Mouse (Mus musculus): ENCODE results near the gene Gm49325. TPM values are rescaled to one million over a fixed set of nuclear protein-coding genes. Genes with fewer than 3 reads are reported as not detected.

Gene Gm49325
- polyA plus RNA-seq, 1 experiment from 2014 or later: 8.6 TPM

GRCm38 (mm10) chr10:77591546-77591945 is 14.5 kb upstream of the Gm49325 start:
- no peak for ATAC-seq (replicated peaks)
- H3K4me1 ChIP-seq: no peaks in the 10 kb centered on the region
- H3K4me2 ChIP-seq (replicated peaks): no peak overlapping the region
- no peak overlapping the region for H3K27ac ChIP-seq (replicated peaks)
- no peaks in the 10 kb centered on the region for H3K9me3 ChIP-seq
- 53% methylated on average over 6 of the region's 6 CpGs for WGBS
- no peak overlapping the region for H3K9ac ChIP-seq (replicated peaks)
- peaks cover 54% of the 10 kb centered on the region for H3K36me3 ChIP-seq
- no peaks in the 10 kb centered on the region for H3K27me3 ChIP-seq
- no peak overlapping the region for H3K4me3 ChIP-seq

DNA sequence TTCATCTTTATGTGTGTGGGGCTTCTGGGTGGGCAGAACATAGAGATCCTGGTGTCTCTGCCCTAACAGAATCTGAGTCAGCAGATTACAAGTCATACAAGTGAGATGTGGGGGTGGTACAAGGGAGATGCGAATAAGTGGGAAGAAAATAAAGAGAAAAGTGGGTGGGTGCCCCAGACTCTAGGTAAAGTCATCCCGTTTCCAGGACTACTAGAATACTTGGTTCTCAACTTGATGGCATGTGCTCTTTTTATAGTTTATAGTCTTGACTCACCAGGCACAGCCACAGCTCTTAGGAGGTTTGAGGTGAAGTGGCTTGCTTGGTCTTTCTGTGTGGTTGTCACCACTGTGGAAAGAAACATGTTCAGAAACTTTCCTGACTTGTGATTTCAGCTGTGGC is 9.9 kb upstream of the Gm49325 start:
- H3K9ac ChIP-seq (replicated peaks): no peak overlapping the region
- no peak for ATAC-seq (replicated peaks)
- 97% methylated on average over 2 of the region's 2 CpGs for WGBS
- H3K36me3 ChIP-seq: peaks cover 61% of the 10 kb centered on the region
- H3K4me1 ChIP-seq: no peaks in the 10 kb centered on the region
- H3K27me3 ChIP-seq: no peaks in the 10 kb centered on the region
- no peaks in the 10 kb centered on the region for H3K9me3 ChIP-seq
- no peak overlapping the region for H3K27ac ChIP-seq (replicated peaks)
- H3K4me3 ChIP-seq: no peak overlapping the region
- no peak overlapping the region for H3K4me2 ChIP-seq (replicated peaks)

GRCm38 (mm10) chr10:77603021-77603420 is 3.0 kb upstream of the Gm49325 start:
- WGBS: 62% methylated on average over 4 of the region's 4 CpGs
- ATAC-seq (replicated peaks): no peak
- no peak overlapping the region for H3K27ac ChIP-seq (replicated peaks)
- H3K4me3 ChIP-seq: no peak overlapping the region
- H3K9me3 ChIP-seq: no peaks in the 10 kb centered on the region
- peaks cover 17% of the 10 kb centered on the region for H3K4me1 ChIP-seq
- H3K4me2 ChIP-seq (replicated peaks): no peak overlapping the region
- peaks cover 10% of the 10 kb centered on the region for H3K36me3 ChIP-seq
- H3K27me3 ChIP-seq: no peaks in the 10 kb centered on the region
- no peak overlapping the region for H3K9ac ChIP-seq (replicated peaks)

GRCm38 (mm10) chr10:77604111-77604510 is 1.9 kb upstream of the Gm49325 start:
- WGBS: 90% methylated on average over 6 of the region's 6 CpGs
- ATAC-seq (replicated peaks): no peak
- H3K27me3 ChIP-seq: no peaks in the 10 kb centered on the region
- H3K36me3 ChIP-seq: no peaks in the 10 kb centered on the region
- H3K4me1 ChIP-seq: peaks cover 22% of the 10 kb centered on the region
- H3K9ac ChIP-seq (replicated peaks): no peak overlapping the region
- H3K27ac ChIP-seq (replicated peaks): no peak overlapping the region
- H3K4me3 ChIP-seq: no peak overlapping the region
- no peaks in the 10 kb centered on the region for H3K9me3 ChIP-seq
- no peak overlapping the region for H3K4me2 ChIP-seq (replicated peaks)

DNA sequence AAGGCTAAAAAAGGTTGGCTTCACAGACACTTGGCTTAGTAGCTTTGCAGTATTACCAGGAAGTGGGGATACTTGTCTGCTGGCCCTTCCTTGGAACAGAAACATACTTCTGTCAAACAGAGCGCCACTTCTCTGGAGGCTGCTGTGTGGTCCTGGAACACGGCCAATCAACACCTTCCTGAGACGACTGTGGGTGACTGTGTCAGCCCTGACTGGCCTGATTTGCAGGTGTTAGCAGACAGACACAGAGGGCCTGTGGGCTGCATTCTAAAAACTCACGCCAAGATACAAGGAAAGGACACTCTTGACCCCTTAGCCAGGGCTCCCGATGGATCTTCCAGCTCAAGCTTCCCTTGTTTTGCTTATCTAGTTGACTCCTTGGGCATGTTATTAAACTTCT is 1.0 kb upstream of the Gm49325 start:
- 70% methylated on average over 5 of the region's 5 CpGs for WGBS
- H3K27me3 ChIP-seq: no peaks in the 10 kb centered on the region
- peaks cover 3% of the 10 kb centered on the region; the same call in 1 of the 2 replicates for H3K36me3 ChIP-seq
- no peak overlapping the region for H3K9ac ChIP-seq (replicated peaks)
- peaks cover 22% of the 10 kb centered on the region for H3K4me1 ChIP-seq
- no peak overlapping the region for H3K4me3 ChIP-seq
- H3K4me2 ChIP-seq (replicated peaks): no peak overlapping the region
- peak overlapping the region; percentile 95; the same call in 1 of the 2 replicates for H3K27ac ChIP-seq (replicated peaks)
- ATAC-seq (replicated peaks): no peak
- no peaks in the 10 kb centered on the region for H3K9me3 ChIP-seq

GRCm38 (mm10) chr10:77605368-77605767 is 629 bp upstream of the Gm49325 start:
- 38% methylated on average over 1 of the region's 1 CpGs for WGBS
- no peaks in the 10 kb centered on the region for H3K9me3 ChIP-seq
- peaks cover 24% of the 10 kb centered on the region for H3K4me1 ChIP-seq
- no peak overlapping the region for H3K9ac ChIP-seq (replicated peaks)
- ATAC-seq (replicated peaks): peak; percentile 17; the same call in 1 of the 2 replicates
- peaks cover 7% of the 10 kb centered on the region; the same call in 1 of the 2 replicates for H3K36me3 ChIP-seq
- H3K27me3 ChIP-seq: no peaks in the 10 kb centered on the region
- H3K4me3 ChIP-seq: peak overlapping the region; percentile 93
- peak overlapping the region; percentile 84 for H3K4me2 ChIP-seq (replicated peaks)
- peak overlapping the region; percentile 95 for H3K27ac ChIP-seq (replicated peaks)

DNA sequence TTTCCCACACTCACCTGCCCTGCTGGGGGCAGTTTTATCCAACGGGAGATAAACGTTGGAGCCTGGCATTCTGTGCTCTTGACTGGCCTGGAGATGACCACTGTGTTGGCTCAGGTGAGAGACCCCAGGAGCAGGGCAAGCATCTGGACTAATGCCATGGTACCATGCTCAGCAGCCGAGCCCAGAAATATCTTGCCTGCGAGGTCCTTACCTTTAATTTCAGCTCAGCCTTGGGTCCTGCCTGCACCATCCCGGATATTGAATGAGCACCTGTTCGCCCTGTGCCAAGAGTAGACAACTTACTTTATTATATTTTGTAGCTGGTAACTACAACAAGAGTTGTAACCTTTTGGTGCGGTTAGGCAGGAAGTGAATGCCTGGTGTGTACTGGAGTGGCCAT is 858 bp downstream of the Gm49325 start:
- Histone ChIP-seq H3K9me3 (no peaks in the 10 kb centered on the region), H3K9ac (replicated peaks) (peak overlapping the region; percentile 77), H3K27me3 (no peaks in the 10 kb centered on the region), H3K4me3 (peak overlapping the region; percentile 93), H3K36me3 (peaks cover 18% of the 10 kb centered on the region; the same call in 1 of the 2 replicates), H3K4me2 (replicated peaks) (peak overlapping the region; percentile 84), H3K27ac (replicated peaks) (peak overlapping the region; percentile 95), H3K4me1 (peaks cover 28% of the 10 kb centered on the region)
- WGBS: 41% methylated on average over 7 of the region's 7 CpGs
- ATAC-seq (replicated peaks): peak; percentile 36

DNA sequence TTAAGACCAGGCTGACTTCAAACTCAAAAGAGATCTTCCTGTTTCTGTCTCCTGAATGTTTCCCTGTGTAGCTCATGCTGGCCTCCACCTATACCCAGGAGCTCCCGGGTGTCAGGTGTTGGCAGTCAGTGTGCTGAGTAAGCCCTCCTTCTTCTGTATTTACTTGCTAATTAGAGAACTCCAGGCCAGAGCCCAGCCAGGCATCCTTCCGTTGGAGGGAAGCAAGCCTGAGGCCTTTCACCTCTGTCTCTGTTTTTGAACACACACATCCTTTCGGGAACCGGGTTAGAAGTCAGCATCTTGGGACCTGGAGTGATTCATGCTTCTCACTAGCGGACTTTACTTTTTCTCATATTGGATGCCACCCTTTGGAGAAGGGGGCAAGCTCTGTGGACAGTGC is 1.4 kb downstream of the Gm49325 start:
- Histone ChIP-seq H3K9ac (replicated peaks) (no peak overlapping the region), H3K27me3 (no peaks in the 10 kb centered on the region), H3K4me3 (peak overlapping the region; percentile 93; the same call in 1 of the 2 replicates), H3K36me3 (peaks cover 23% of the 10 kb centered on the region; the same call in 1 of the 2 replicates), H3K9me3 (no peaks in the 10 kb centered on the region), H3K4me2 (replicated peaks) (peak overlapping the region; percentile 84), H3K4me1 (peaks cover 28% of the 10 kb centered on the region), H3K27ac (replicated peaks) (no peak overlapping the region)
- no peak for ATAC-seq (replicated peaks)
- 71% methylated on average over 5 of the region's 5 CpGs for WGBS

DNA sequence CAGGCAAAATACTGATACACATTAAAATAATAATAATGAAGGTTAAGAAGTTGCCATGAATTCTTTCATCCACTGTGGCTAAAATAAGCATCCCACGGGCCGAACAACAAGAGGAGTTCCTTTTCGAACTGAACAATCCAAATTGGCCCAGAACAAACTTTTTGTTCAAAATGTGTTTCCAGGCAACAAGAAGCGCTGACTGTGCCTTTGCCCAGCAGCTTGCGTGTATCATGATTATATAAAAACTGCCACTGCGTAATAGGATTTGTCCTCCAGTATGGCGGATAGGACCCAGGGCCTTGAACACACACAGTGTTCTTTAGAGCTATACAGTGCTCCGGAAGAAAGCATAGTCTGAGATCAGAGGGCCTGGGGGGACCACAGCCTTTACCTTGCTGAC is 2.6 kb downstream of the Gm49325 start:
- Histone ChIP-seq H3K36me3 (peaks cover 32% of the 10 kb centered on the region), H3K9ac (replicated peaks) (no peak overlapping the region), H3K27me3 (no peaks in the 10 kb centered on the region), H3K9me3 (no peaks in the 10 kb centered on the region), H3K4me3 (no peak overlapping the region), H3K4me1 (peaks cover 28% of the 10 kb centered on the region), H3K27ac (replicated peaks) (no peak overlapping the region), H3K4me2 (replicated peaks) (no peak overlapping the region)
- WGBS: 93% methylated on average over 8 of the region's 8 CpGs
- no peak for ATAC-seq (replicated peaks)

DNA sequence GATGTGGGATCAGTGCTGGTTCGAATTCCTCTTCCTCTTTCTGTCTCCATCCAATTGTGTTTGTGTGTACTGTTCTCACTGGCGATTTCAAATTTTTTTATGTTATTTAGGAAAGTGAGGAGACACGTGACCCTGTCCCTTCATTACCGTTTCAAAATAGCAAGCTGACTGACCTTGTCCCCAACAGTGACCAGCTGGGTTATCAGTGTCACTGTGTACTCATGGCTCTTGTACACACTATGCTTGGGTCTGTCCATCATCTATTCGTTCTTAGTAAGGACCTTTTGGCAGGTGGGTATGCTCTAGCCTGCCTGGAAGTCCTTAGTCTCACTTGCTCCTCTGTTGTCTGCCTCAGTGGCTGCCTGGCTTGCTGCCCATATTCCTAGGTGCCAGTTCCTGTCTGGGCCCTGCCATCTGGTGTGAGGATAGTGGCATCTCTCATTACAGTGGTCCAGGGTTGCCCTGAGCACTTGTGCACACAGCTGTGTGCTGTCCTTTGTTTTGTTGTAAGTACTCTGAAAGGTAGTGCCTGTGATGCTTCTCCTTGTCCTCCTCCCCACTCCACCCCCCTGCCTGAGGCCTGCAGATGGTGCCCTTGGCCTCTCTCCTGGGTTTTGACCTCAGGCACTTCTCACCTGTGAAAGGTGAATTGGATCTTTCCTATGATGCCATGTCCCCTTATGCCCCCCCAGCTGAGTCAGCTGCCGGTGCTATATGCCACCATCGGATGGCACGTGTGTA is 4.4 kb downstream of the Gm49325 start:
- WGBS: 86% methylated on average over 8 of the region's 8 CpGs
- Histone ChIP-seq H3K27ac (replicated peaks) (no peak overlapping the region), H3K4me2 (replicated peaks) (no peak overlapping the region), H3K27me3 (no peaks in the 10 kb centered on the region), H3K36me3 (peaks cover 46% of the 10 kb centered on the region), H3K4me3 (no peak overlapping the region), H3K9me3 (no peaks in the 10 kb centered on the region), H3K4me1 (peaks cover 28% of the 10 kb centered on the region), H3K9ac (replicated peaks) (no peak overlapping the region)
- ATAC-seq (replicated peaks): no peak

DNA sequence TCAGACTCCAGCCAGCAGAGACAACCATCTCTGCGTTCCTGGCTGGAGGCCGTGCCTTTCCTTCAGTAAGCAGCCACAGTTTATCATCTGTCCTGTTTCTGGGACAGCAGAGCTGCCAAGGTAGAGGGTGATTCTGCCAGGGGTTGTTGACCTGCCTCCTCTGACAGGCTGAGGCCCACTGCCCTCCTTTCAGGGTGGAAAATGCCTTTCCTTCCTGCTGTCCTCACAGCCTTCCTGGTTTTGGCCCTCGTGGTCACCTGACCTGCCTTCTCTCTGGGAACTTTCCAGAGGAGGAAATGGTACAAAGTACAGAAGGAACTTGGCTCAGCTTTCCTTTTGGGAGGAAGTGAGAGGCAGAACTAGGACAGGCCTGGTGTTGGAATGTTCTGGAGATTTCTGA is 7.4 kb downstream of the Gm49325 start:
- no peak overlapping the region for H3K4me3 ChIP-seq
- no peak for ATAC-seq (replicated peaks)
- no peak overlapping the region for H3K9ac ChIP-seq (replicated peaks)
- no peaks in the 10 kb centered on the region for H3K27me3 ChIP-seq
- WGBS: 97% methylated on average over 3 of the region's 3 CpGs
- H3K36me3 ChIP-seq: peaks cover 75% of the 10 kb centered on the region
- peaks cover 9% of the 10 kb centered on the region; the same call in 1 of the 2 replicates for H3K4me1 ChIP-seq
- 0 out of 2 replicates have a peak overlapping the region, but pooled peaks have one; percentile 3 for H3K27ac ChIP-seq (replicated peaks)
- H3K4me2 ChIP-seq (replicated peaks): no peak overlapping the region
- H3K9me3 ChIP-seq: no peaks in the 10 kb centered on the region

DNA sequence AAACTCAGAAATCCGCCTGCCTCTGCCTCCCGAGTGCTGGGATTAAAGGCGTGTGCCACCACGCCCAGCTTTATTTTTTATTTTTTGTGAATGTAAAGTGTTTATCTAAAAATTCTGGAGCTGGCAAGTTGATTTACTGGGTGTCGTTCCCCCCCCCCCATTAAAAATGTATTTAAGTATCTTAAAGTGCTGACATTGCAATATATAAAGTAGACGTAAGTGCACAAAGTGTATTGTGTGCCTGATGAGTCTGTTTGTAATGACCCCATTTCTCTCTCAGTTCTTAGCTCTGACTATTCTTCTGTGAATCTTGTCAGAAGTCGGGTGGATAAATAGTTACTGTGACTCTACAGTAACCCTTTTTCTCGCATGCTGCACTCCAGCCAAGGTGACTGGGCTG is 9.7 kb downstream of the Gm49325 start:
- Histone ChIP-seq H3K9me3 (no peaks in the 10 kb centered on the region), H3K9ac (replicated peaks) (no peak overlapping the region), H3K27ac (replicated peaks) (no peak overlapping the region), H3K27me3 (no peaks in the 10 kb centered on the region), H3K4me1 (0 out of 2 replicates have a peak, but pooled peaks cover under 1% of the 10 kb centered on the region), H3K36me3 (peaks cover 66% of the 10 kb centered on the region), H3K4me3 (no peak overlapping the region), H3K4me2 (replicated peaks) (no peak overlapping the region)
- WGBS: 93% methylated on average over 8 of the region's 8 CpGs
- ATAC-seq (replicated peaks): no peak

DNA sequence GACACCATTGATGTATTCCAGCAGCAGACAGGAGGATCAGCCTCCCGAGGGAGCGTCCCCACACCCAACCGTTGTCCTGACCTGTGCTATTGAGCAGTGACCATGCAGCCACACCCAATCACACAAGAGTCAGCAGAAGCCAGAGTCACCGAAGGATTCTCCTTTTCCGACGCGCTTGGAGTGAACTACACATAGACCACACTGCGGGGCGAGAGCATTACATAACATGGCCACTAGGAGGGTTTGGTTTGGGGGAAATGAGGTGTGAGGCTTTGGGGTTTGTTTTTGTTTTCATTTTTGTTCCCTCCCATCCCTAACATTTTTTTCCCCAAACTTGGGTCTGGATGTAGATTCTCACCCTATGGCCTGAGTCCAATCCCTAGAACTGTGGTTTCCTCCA is 10.2 kb downstream of the Gm49325 start:
- peaks cover 61% of the 10 kb centered on the region for H3K36me3 ChIP-seq

More for the DNA sequence above, 10.2 kb downstream of the Gm49325 start:
- Histone ChIP-seq H3K27me3 (no peaks in the 10 kb centered on the region), H3K27ac (replicated peaks) (no peak overlapping the region), H3K4me1 (no peaks in the 10 kb centered on the region), H3K4me3 (no peak overlapping the region), H3K4me2 (replicated peaks) (no peak overlapping the region), H3K9ac (replicated peaks) (no peak overlapping the region), H3K9me3 (no peaks in the 10 kb centered on the region)
- WGBS: 90% methylated on average over 9 of the region's 9 CpGs
- ATAC-seq (replicated peaks): no peak

Measured in forebrain, embryonic 15.5 days (tissue).